Mouse (Mus musculus): ENCODE results near the gene Slc16a9. TPM values are rescaled to one million over a fixed set of nuclear protein-coding genes. Genes with fewer than 3 reads are reported as not detected.

Gene Slc16a9
- polyA plus RNA-seq, 1 experiment: 6.8 TPM

DNA sequence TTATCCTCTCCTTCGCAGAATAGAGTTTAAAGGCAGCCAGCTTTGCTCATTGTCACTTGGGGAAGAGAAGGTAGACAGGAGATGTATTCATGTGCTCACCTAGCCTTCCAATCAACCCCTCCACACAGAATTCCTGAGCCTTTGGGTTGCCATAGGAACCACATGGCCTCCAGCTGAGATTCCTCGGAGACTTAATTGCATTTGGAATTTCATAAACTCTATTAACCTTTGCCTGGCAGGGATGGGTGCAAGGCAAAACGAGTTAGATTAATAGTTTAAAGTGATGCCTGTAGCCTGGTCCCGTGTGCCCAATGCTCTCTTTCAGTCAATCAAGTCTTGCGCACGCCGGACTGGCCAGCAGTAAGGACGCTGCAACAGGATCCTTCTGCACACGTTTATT is 83.2 kb downstream of the Slc16a9 start:
- DNase-seq (ENCODE audit: low read depth in 1 of 2, low spot score in 2 of 2): no peak
- H3K4me1 ChIP-seq (ENCODE audit: control insufficient read depth, insufficient read depth, insufficient read length): no peaks in the 10 kb centered on the region
- WGBS: 84% methylated on average over 9 of the region's 9 CpGs
- no peaks in the 10 kb centered on the region for H3K27me3 ChIP-seq (ENCODE audit: control insufficient read depth, insufficient read depth, low read length)
- no peak overlapping the region for H3K27ac ChIP-seq (ENCODE audit: insufficient read depth, low read length)
- TF ChIP-seq CTCF (IDR thresholded peaks at IDR 0.05; ENCODE audit: extremely low read depth, insufficient read depth, insufficient read length, insufficient replicate concordance) (no peak), POLR2A (IDR thresholded peaks at IDR 0.05; ENCODE audit: low read depth, low read length) (no peak)
- H3K36me3 ChIP-seq (ENCODE audit: control insufficient read depth, insufficient read depth, low read length): no peaks in the 10 kb centered on the region
- H3K4me3 ChIP-seq (ENCODE audit: extremely low read depth, insufficient read depth, insufficient read length): no peak overlapping the region

Other genes starting within 250 kb of the Slc16a9 start
- gene Ccdc6, start 148.0 kb upstream of the Slc16a9 start, polyA plus RNA-seq (2012; rRNA removed): 17.7 and 22.3 TPM in 2 replicates
- gene Mrln, start 40.4 kb upstream of the Slc16a9 start, polyA plus RNA-seq (2012; rRNA removed): not detected in 2 replicates
- 0.44 and 0.47 TPM in 2 replicates for gene Fam13c, start 195.4 kb downstream of the Slc16a9 start, polyA plus RNA-seq (2012; rRNA removed)

Measured in spleen, adult 2 months (tissue).